Mouse (Mus musculus) urinary bladder, postnatal 25 days (tissue): ENCODE results near the gene Mrps7.

Experiments
- DNase-seq: peaks from one replicate; pipeline ENCODE4 v3.0.0; 2022; ENCODE audit warnings: low spot score

Gene Mrps7

GRCm38 (mm10) chr11:115649706-115650105 lies 46.0 kb downstream of the Mrps7 start:
- no peak for DNase-seq

- no peak for DNase-seq
These were observed 48.0 kb downstream of the Mrps7 start for GRCm38 (mm10) chr11:115651680-115652079.

GRCm38 (mm10) chr11:115653194-115653593 lies 49.5 kb downstream of the Mrps7 start:
- no peak for DNase-seq

DNA sequence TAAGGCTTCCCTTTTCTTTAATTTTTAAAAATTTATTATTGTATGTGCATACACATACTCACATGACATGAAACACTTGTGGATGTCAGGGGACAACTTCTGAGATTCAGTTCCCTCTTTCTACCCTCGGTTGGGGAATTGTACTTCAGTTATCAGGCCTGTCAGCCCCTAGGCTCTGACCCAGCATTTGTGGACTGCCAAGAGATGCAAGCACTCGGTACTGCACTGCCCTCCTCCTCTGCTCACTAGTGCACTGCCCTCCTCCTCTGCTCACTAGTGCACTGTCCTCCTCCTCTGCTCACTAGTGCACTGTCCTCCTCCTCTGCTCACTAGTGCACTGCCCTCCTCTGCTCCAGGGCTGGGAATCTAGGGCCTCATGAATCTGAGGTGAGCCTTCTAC lies 50.4 kb downstream of the Mrps7 start:
- no peak for DNase-seq
